Mouse (Mus musculus) lung, postnatal 0 days (tissue): ENCODE measurements at regions not wholly inside any gene's neighbourhood (a gene's known extent, or its start where the extent isn't known, plus 50 kb on each side); places are given as distances from the start of the nearest gene placed in this dataset.
A peak's percentile ranks its signal among the peaks of the same experiment; 100 is the strongest.
"Not testable (repeated sequence)": the region's sequence is repeated elsewhere in the genome, so short reads cannot be mapped to it uniquely, and the experiment has no call there.

Experiments used
- ATAC-seq: fragments of 200-750 bp; cut with Nextera tagmentation; 2 replicates; pipeline ENCODE4 v1.8.0; 2017; ENCODE audit warnings: moderate library complexity
- DNase-seq: peaks from one replicate; pipeline ENCODE4 v3.0.0-alpha.2; 2016; ENCODE audit warnings: low spot score
- H3K27ac ChIP-seq: fragments of 300-500 bp; sonication (generic); 2 replicates; pipeline ENCODE4 v1.5.1; 2014; ENCODE audit warnings: antibody characterized with exemption, mild to moderate bottlenecking, low read length, mixed read lengths
- H3K27me3 ChIP-seq: fragments of 300-500 bp; sonication (generic); replicated peaks from 2 replicates; pipeline ENCODE4 v1.6.1; 2014; ENCODE audit warnings: low read length, mixed read lengths; ENCODE audit not compliant: insufficient read depth
- H3K36me3 ChIP-seq: fragments of 300-500 bp; sonication (generic); 2 replicates; pipeline ENCODE4 v1.6.1; 2014; ENCODE audit warnings: low read length, mixed read lengths; ENCODE audit not compliant: insufficient read depth
- H3K4me1 ChIP-seq: fragments of 300-500 bp; sonication (generic); 2 replicates; pipeline ENCODE4 v1.6.1; 2014; ENCODE audit warnings: antibody characterized with exemption, low read depth, low read length, mixed read lengths; ENCODE audit not compliant: insufficient read depth
- H3K4me2 ChIP-seq: fragments of 300-500 bp; sonication (generic); replicated peaks from 2 replicates; pipeline ENCODE4 v1.6.1; 2014; ENCODE audit warnings: low read depth, mild to moderate bottlenecking, low read length, moderate library complexity, mixed read lengths
- H3K4me3 ChIP-seq: fragments of 300-500 bp; sonication (generic); 2 replicates; pipeline ENCODE4 v1.5.1; 2014; ENCODE audit warnings: low read depth, low read length
- H3K9ac ChIP-seq: fragments of 300-500 bp; sonication (generic); replicated peaks from 2 replicates; pipeline ENCODE4 v1.6.1; 2014; ENCODE audit warnings: low read depth, mild to moderate bottlenecking
- H3K9me3 ChIP-seq: fragments of 300-500 bp; sonication (generic); 2 replicates; pipeline ENCODE4 v1.6.1; 2016; ENCODE audit warnings: low read length, mixed read lengths
- CTCF ChIP-seq: IDR thresholded peaks from 2 replicates; pipeline ENCODE4 v1.5.1; 2016; ENCODE audit warnings: antibody characterized with exemption, mild to moderate bottlenecking
- EP300 ChIP-seq: IDR thresholded peaks from 2 replicates; pipeline ENCODE4 v1.6.1; 2016; ENCODE audit warnings: antibody characterized with exemption, mild to moderate bottlenecking, control low read depth
- WGBS: fragments of 180-500 bp; shearing (Covaris S2); extraction: QIAGEN DNeasy Blood & Tissue Kit; methylation state at CpG from one replicate; pipeline ENCODE4 v1.1.7; 2014; 5-methylcytosine and 5-hydroxymethylcytosine counted together

GRCm38 (mm10) chr13:12925604-12926003 is 79.6 kb downstream of the Prl2c2 start:
- DNase-seq (no peak), ATAC-seq (peak; percentile 10; the same call in 1 of the 2 replicates)
- Histone ChIP-seq H3K4me1 (no peaks in the 10 kb centered on the region), H3K27me3 (no peaks in the 10 kb centered on the region), H3K4me2 (no peak overlapping the region), H3K27ac (no peak overlapping the region), H3K36me3 (no peaks in the 10 kb centered on the region), H3K9me3 (peaks cover 50% of the 10 kb centered on the region), H3K9ac (no peak overlapping the region), H3K4me3 (no peak overlapping the region)
- TF ChIP-seq CTCF (no peak), EP300 (no peak)
- 86% methylated on average over 14 of the region's 14 CpGs for whole genome bisulfite sequencing

GRCm38 (mm10) chr13:12912902-12913301 is 92.3 kb downstream of the Prl2c2 start:
- Histone ChIP-seq H3K9me3 (peaks cover 3% of the 10 kb centered on the region; the same call in 1 of the 2 replicates), H3K4me3 (no peak overlapping the region), H3K36me3 (no peaks in the 10 kb centered on the region), H3K9ac (no peak overlapping the region), H3K4me1 (no peaks in the 10 kb centered on the region), H3K27ac (no peak overlapping the region), H3K27me3 (no peaks in the 10 kb centered on the region), H3K4me2 (no peak overlapping the region)
- TF ChIP-seq EP300 (no peak), CTCF (no peak)
- no peak for DNase-seq
- no peak for ATAC-seq
- WGBS, result 73% methylated on average over 5 of the region's 5 CpGs

- no peak for TF ChIP-seq EP300
- TF ChIP-seq CTCF, result no peak
- H3K4me3 ChIP-seq, result no peak overlapping the region
- no peaks in the 10 kb centered on the region for H3K4me1 ChIP-seq
- H3K27me3 ChIP-seq, result no peaks in the 10 kb centered on the region
- no peak overlapping the region for H3K4me2 ChIP-seq
- no peak for ATAC-seq
- no peaks in the 10 kb centered on the region for H3K36me3 ChIP-seq
- no peak for DNase-seq
- H3K9me3 ChIP-seq, result peaks cover 2% of the 10 kb centered on the region; the same call in 1 of the 2 replicates
- no peak overlapping the region for H3K9ac ChIP-seq
- H3K27ac ChIP-seq, result no peak overlapping the region
These were observed 99.0 kb downstream of the Prl2c2 start for GRCm38 (mm10) chr13:12906151-12906550.

- not testable (repeated sequence) for H3K9me3 ChIP-seq, H3K4me2 ChIP-seq, ATAC-seq, H3K27me3 ChIP-seq, H3K9ac ChIP-seq, H3K27ac ChIP-seq, H3K4me1 ChIP-seq, DNase-seq, H3K4me3 ChIP-seq, H3K36me3 ChIP-seq
- WGBS, result 87% methylated on average over 20 of the region's 20 CpGs
These were observed 89.8 kb upstream of the Prl2c3 start for GRCm38 (mm10) chr13:12889631-12890030.

- ATAC-seq, H3K9me3 ChIP-seq: not testable (repeated sequence)
- 68% methylated on average over 3 of the region's 3 CpGs for WGBS
These were observed 79.6 kb upstream of the Prl2c3 start for GRCm38 (mm10) chr13:12879506-12879905.

GRCm38 (mm10) chr13:12864946-12865345 is 65.1 kb upstream of the Prl2c3 start:
- WGBS, result 69% methylated on average over 1 of the region's 1 CpGs
- not testable (repeated sequence) for DNase-seq, H3K4me3 ChIP-seq, H3K4me1 ChIP-seq, H3K27me3 ChIP-seq, H3K36me3 ChIP-seq, H3K27ac ChIP-seq, H3K4me2 ChIP-seq, H3K9me3 ChIP-seq, H3K9ac ChIP-seq
- peak; percentile 25; the same call in 1 of the 2 replicates for ATAC-seq

More at GRCm38 (mm10) chr13:12879506-12879905, 79.6 kb upstream of the Prl2c3 start:
- not testable (repeated sequence) for H3K4me1 ChIP-seq, H3K36me3 ChIP-seq, H3K4me3 ChIP-seq, H3K9ac ChIP-seq, DNase-seq, H3K27me3 ChIP-seq, H3K27ac ChIP-seq, H3K4me2 ChIP-seq

GRCm38 (mm10) chr13:12864263-12864662 is 64.4 kb upstream of the Prl2c3 start:
- TF ChIP-seq EP300 (no peak), CTCF (no peak)
- peak; percentile 37; the same call in 1 of the 2 replicates for ATAC-seq
- DNase-seq, result no peak

GRCm38 (mm10) chr13:12863542-12863941 is 63.7 kb upstream of the Prl2c3 start:
- not testable (repeated sequence) for H3K27me3 ChIP-seq, H3K36me3 ChIP-seq, H3K27ac ChIP-seq, H3K4me2 ChIP-seq, H3K4me3 ChIP-seq, ATAC-seq, H3K4me1 ChIP-seq, H3K9ac ChIP-seq, DNase-seq, H3K9me3 ChIP-seq
- 84% methylated on average over 7 of the region's 7 CpGs for WGBS

More at GRCm38 (mm10) chr13:12864263-12864662, 64.4 kb upstream of the Prl2c3 start:
- H3K36me3 ChIP-seq, result no peaks in the 10 kb centered on the region
- H3K9me3 ChIP-seq, result no peaks in the 10 kb centered on the region
- H3K27ac ChIP-seq, result no peak overlapping the region
- H3K4me1 ChIP-seq, result no peaks in the 10 kb centered on the region
- no peak overlapping the region for H3K9ac ChIP-seq
- no peaks in the 10 kb centered on the region for H3K27me3 ChIP-seq
- no peak overlapping the region for H3K4me3 ChIP-seq
- H3K4me2 ChIP-seq, result no peak overlapping the region

- not testable (repeated sequence) for ATAC-seq, H3K9me3 ChIP-seq, DNase-seq, H3K27ac ChIP-seq, H3K4me1 ChIP-seq, H3K4me2 ChIP-seq, H3K27me3 ChIP-seq, H3K9ac ChIP-seq, H3K36me3 ChIP-seq, H3K4me3 ChIP-seq
- 93% methylated on average over 16 of the region's 17 CpGs for WGBS
These were observed 61.1 kb upstream of the Prl2c3 start for GRCm38 (mm10) chr13:12860954-12861353.

GRCm38 (mm10) chr13:12859930-12860329 is 60.1 kb upstream of the Prl2c3 start:
- not testable (repeated sequence) for H3K36me3 ChIP-seq, H3K27me3 ChIP-seq, ATAC-seq, DNase-seq, H3K9ac ChIP-seq, H3K4me3 ChIP-seq, H3K9me3 ChIP-seq, H3K4me2 ChIP-seq, H3K4me1 ChIP-seq, H3K27ac ChIP-seq
- WGBS, result 92% methylated on average over 19 of the region's 19 CpGs
